In the genomic region with DNA sequence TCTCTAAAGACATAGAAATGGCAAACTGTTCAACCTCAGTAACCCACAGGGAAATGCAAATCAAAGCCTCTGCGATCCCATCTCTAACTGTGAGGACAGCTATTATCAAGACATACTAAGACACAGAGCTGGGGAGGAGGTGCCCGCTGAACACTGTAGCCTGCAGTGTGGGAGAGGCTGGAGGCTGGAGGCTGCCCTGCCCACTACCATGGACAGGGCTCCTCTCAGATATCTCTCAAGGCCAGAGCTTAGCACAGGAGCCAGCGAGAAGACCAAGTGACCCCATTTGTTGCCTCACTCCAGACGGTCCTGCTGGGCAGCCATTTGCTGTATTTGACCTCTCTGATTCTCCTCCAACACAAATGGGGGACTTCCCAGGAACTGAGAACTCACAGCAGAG, we compare ENCODE assay signal across 24 mouse cellular contexts. TPM values are rescaled to one million over a fixed set of nuclear protein-coding genes. Genes with fewer than 3 reads are reported as not detected.
"Had no signal": no experiment of that assay in that cellular context is flagged by ENCODE, and none has a peak within 500 bp of the region (broad histone marks: within the 10 kb centered on the region; RNA-seq: fewer than 3 reads in every experiment).

No protein-coding gene starts in this region.

- H3K4me3 ChIP-seq: layer of hippocampus, adult 2 months; limb, embryonic 10.5 days; limb, embryonic 13.5 days; liver, embryonic 12.5 days; liver, embryonic 15.5 days; lung, embryonic 15.5 days; megakaryocyte, embryonic 14.5 days; midbrain, embryonic 10.5 days; midbrain, embryonic 15.5 days; neural tube, embryonic 13.5 days had no signal

- H3K27me3 ChIP-seq: limb, embryonic 13.5 days; liver, embryonic 12.5 days; liver, embryonic 15.5 days; lung, embryonic 15.5 days; megakaryocyte, embryonic 14.5 days; midbrain, embryonic 15.5 days; neural tube, embryonic 13.5 days had no signal

- H3K27ac ChIP-seq: layer of hippocampus, adult 2 months; limb, embryonic 10.5 days; limb, embryonic 13.5 days; liver, embryonic 12.5 days; liver, embryonic 15.5 days; lung, embryonic 15.5 days; midbrain, embryonic 10.5 days; midbrain, embryonic 15.5 days; neural tube, embryonic 13.5 days had no signal

- H3K4me1 ChIP-seq: limb, embryonic 10.5 days; limb, embryonic 13.5 days; liver, embryonic 12.5 days; liver, embryonic 15.5 days; lung, embryonic 15.5 days; midbrain, embryonic 15.5 days; neural tube, embryonic 13.5 days had no signal

- DNase-seq: kidney, adult 18-20 months; kidney, adult 9 months; layer of hippocampus, adult 9-11 months; liver; lung, adult 18-20 months; lung, postnatal 10 days; lung, postnatal 36 days; thymus, postnatal 25 days had no signal

- ATAC-seq: liver, embryonic 12.5 days; midbrain, embryonic 15.5 days had no signal

- H3K4me2 ChIP-seq: limb, embryonic 13.5 days; liver, embryonic 12.5 days; liver, embryonic 15.5 days; lung, embryonic 15.5 days; midbrain, embryonic 15.5 days; neural tube, embryonic 13.5 days had no signal

- H3K9me3 ChIP-seq: limb, embryonic 10.5 days; limb, embryonic 13.5 days; liver, embryonic 12.5 days; liver, embryonic 15.5 days; lung, embryonic 15.5 days; megakaryocyte, embryonic 14.5 days; midbrain, embryonic 10.5 days; midbrain, embryonic 15.5 days; neural tube, embryonic 13.5 days had no signal

- H3K9ac ChIP-seq: limb, embryonic 13.5 days; liver, embryonic 12.5 days; liver, embryonic 15.5 days; lung, embryonic 15.5 days; midbrain, embryonic 15.5 days; neural tube, embryonic 13.5 days had no signal

RNA-seq across cellular contexts. Expression of gene Baiap2l2, which starts 22.5 kb away (rescaled TPM):
- total RNA-seq: neutrophil, adult 5-6 weeks had no signal

RNA-seq across cellular contexts. Expression of gene Slc16a8, which starts 53.3 kb away (rescaled TPM):
- total RNA-seq: layer of hippocampus, adult 2 months; layer of hippocampus, postnatal 25 days; left cerebral cortex, adult 18-20 months; neutrophil, adult 5-6 weeks had no signal
- polyA plus RNA-seq: limb, embryonic 10.5 days; liver, embryonic 12.5 days; liver, embryonic 15.5 days; spleen, adult 2 months; testis, adult 2 months; thymus, postnatal 0 days had no signal
